Mouse (Mus musculus) spleen, adult 2 months (tissue): ENCODE results near the gene Rft1. TPM values are rescaled to one million over a fixed set of nuclear protein-coding genes. Genes with fewer than 3 reads are reported as not detected.

Experiments
- DNase-seq, 2 experiments: peaks; one replicate each; pipeline versions ENCODE4 v3.0.0 to v3.0.0-alpha.2; 2012 to 2021; ENCODE audit warnings: low spot score in 2 of 2, low read depth in 1 of 2
- H3K27ac ChIP-seq: fragments of 200-500 bp; 2 replicates; pipeline ENCODE4 v1.5.1; 2012; ENCODE audit warnings: low read length, inconsistent platforms; ENCODE audit not compliant: insufficient read depth
- H3K27me3 ChIP-seq: fragments of 200-500 bp; 2 replicates; pipeline ENCODE4 v1.6.1; 2012; ENCODE audit warnings: mild to moderate bottlenecking, moderate library complexity, low read length, inconsistent platforms; ENCODE audit not compliant: control insufficient read depth, insufficient read depth
- H3K36me3 ChIP-seq: fragments of 200-500 bp; 2 replicates; pipeline ENCODE4 v1.6.1; 2012; ENCODE audit warnings: mild to moderate bottlenecking, low read length, inconsistent platforms; ENCODE audit not compliant: control insufficient read depth, insufficient read depth
- H3K4me1 ChIP-seq: fragments of 200-500 bp; 2 replicates; pipeline ENCODE4 v1.6.1; 2011; ENCODE audit warnings: inconsistent platforms; ENCODE audit not compliant: control insufficient read depth, insufficient read depth, insufficient read length
- H3K4me3 ChIP-seq: fragments of 200-500 bp; 2 replicates; pipeline ENCODE4 v1.5.1; 2011; ENCODE audit warnings: mild to moderate bottlenecking, inconsistent platforms; ENCODE audit not compliant: insufficient read depth, insufficient read length; ENCODE audit errors: extremely low read depth
- CTCF ChIP-seq: fragments of 200-500 bp; IDR thresholded peaks from 2 replicates; pipeline ENCODE4 v1.5.1; 2011; ENCODE audit warnings: mild to moderate bottlenecking, inconsistent platforms; ENCODE audit not compliant: insufficient read depth, insufficient read length, insufficient replicate concordance; ENCODE audit errors: extremely low read depth
- POLR2A ChIP-seq: fragments of 200-500 bp; IDR thresholded peaks from 2 replicates; pipeline ENCODE4 v1.6.1; 2011; ENCODE audit warnings: low read depth, low read length, inconsistent platforms
- WGBS: fragments of 180-500 bp; shearing (Covaris S2); methylation state at CpG from one replicate; pipeline ENCODE4 v1.1.7; 2018; 5-methylcytosine and 5-hydroxymethylcytosine counted together
- polyA plus RNA-seq: library from polyadenylated mRNA; depleted of rRNA; stranded (reverse); fragments of >200 nt; gene quantifications from 2 replicates; pipeline ENCODE4 v1.2.3, GENCODE M21; 2012; rRNA removed

The Rft1 gene
- polyA plus RNA-seq: 8.5 and 8.6 TPM in 2 replicates

GRCm38 (mm10) chr14:30653943-30654659 is at the start of gene Rft1:
Rft1 (plus strand) TSS chr14:30654360.
- H3K36me3 ChIP-seq: peaks cover 4% of the 10 kb centered on the region
- H3K27ac ChIP-seq: peak within 1 kb of the TSS; percentile 84
- TF ChIP-seq POLR2A: peak; percentile 90
- TF ChIP-seq CTCF: no peak
- H3K27me3 ChIP-seq: no peaks in the 10 kb centered on the region
- H3K4me1 ChIP-seq: peaks cover 7% of the 10 kb centered on the region; the same call in 1 of the 2 replicates
- WGBS: 3% methylated on average over 38 of the region's 38 CpGs
- H3K4me3 ChIP-seq: peak within 1 kb of the TSS; percentile 70
- DNase-seq: peak; percentile 91 to 97

- peaks cover 42% of the 10 kb centered on the region for H3K4me1 ChIP-seq
These were observed 47.3 kb upstream of the Rft1 start for GRCm38 (mm10) chr14:30606817-30607216.

GRCm38 (mm10) chr14:30607696-30608095 is 46.5 kb upstream of the Rft1 start:
- WGBS: 26% methylated on average over 4 of the region's 4 CpGs

More at GRCm38 (mm10) chr14:30606817-30607216, 47.3 kb upstream of the Rft1 start:
- TF ChIP-seq POLR2A (no peak), CTCF (no peak)
- H3K36me3 ChIP-seq: peaks cover 21% of the 10 kb centered on the region
- no peak for DNase-seq
- H3K27me3 ChIP-seq: no peaks in the 10 kb centered on the region
- 57% methylated on average over 5 of the region's 5 CpGs for WGBS
- H3K27ac ChIP-seq: peak overlapping the region; percentile 57
- H3K4me3 ChIP-seq: no peak overlapping the region

GRCm38 (mm10) chr14:30608176-30608575 is 46.0 kb upstream of the Rft1 start:
- WGBS: 51% methylated on average over 6 of the region's 6 CpGs
- H3K36me3 ChIP-seq: peaks cover 14% of the 10 kb centered on the region
- TF ChIP-seq CTCF (no peak), POLR2A (no peak)
- no peaks in the 10 kb centered on the region for H3K27me3 ChIP-seq
- H3K27ac ChIP-seq: peak overlapping the region; percentile 88
- peaks cover 56% of the 10 kb centered on the region for H3K4me1 ChIP-seq
- DNase-seq: peak; percentile 51 to 56
- H3K4me3 ChIP-seq: no peak overlapping the region; the same call in 1 of the 2 replicates

More at GRCm38 (mm10) chr14:30607696-30608095, 46.5 kb upstream of the Rft1 start:
- Histone ChIP-seq H3K27ac (peak overlapping the region; percentile 88), H3K4me1 (peaks cover 51% of the 10 kb centered on the region), H3K27me3 (no peaks in the 10 kb centered on the region), H3K4me3 (peak overlapping the region; percentile 6; the same call in 1 of the 2 replicates), H3K36me3 (peaks cover 15% of the 10 kb centered on the region)
- TF ChIP-seq CTCF (no peak), POLR2A (no peak)
- peak; percentile 78 to 83 for DNase-seq

- WGBS: 84% methylated on average over 3 of the region's 3 CpGs
- TF ChIP-seq POLR2A (no peak), CTCF (no peak)
- 0 out of 2 replicates have a peak overlapping the region, but pooled peaks have one; percentile 88 for H3K27ac ChIP-seq
These were observed 44.7 kb upstream of the Rft1 start for GRCm38 (mm10) chr14:30609499-30609898.

GRCm38 (mm10) chr14:30610304-30610703 is 43.9 kb upstream of the Rft1 start:
- H3K4me1 ChIP-seq: peaks cover 66% of the 10 kb centered on the region
- H3K4me3 ChIP-seq: no peak overlapping the region
- no peak for DNase-seq
- peak overlapping the region; percentile 39; the same call in 1 of the 2 replicates for H3K27ac ChIP-seq
- peaks cover 9% of the 10 kb centered on the region for H3K36me3 ChIP-seq
- WGBS: 90% methylated on average over 2 of the region's 2 CpGs
- TF ChIP-seq CTCF (no peak), POLR2A (no peak)
- H3K27me3 ChIP-seq: no peaks in the 10 kb centered on the region

More at GRCm38 (mm10) chr14:30609499-30609898, 44.7 kb upstream of the Rft1 start:
- peaks cover 11% of the 10 kb centered on the region for H3K36me3 ChIP-seq
- H3K4me1 ChIP-seq: peaks cover 60% of the 10 kb centered on the region
- H3K27me3 ChIP-seq: no peaks in the 10 kb centered on the region
- DNase-seq: no peak
- H3K4me3 ChIP-seq: no peak overlapping the region
